Mouse (Mus musculus) lung, postnatal 36 days (tissue): ENCODE results near the gene Clcn2.
A peak's percentile ranks its signal among the peaks of the same experiment; 100 is the strongest.
"Not testable (repeated sequence)": the region's sequence is repeated elsewhere in the genome, so short reads cannot be mapped to it uniquely, and the experiment has no call there.

ENCODE experiments used
- DNase-seq: peaks from one replicate; pipeline ENCODE4 v3.0.0; 2022; ENCODE audit warnings: mixed read lengths

Clcn2 gene

DNA sequence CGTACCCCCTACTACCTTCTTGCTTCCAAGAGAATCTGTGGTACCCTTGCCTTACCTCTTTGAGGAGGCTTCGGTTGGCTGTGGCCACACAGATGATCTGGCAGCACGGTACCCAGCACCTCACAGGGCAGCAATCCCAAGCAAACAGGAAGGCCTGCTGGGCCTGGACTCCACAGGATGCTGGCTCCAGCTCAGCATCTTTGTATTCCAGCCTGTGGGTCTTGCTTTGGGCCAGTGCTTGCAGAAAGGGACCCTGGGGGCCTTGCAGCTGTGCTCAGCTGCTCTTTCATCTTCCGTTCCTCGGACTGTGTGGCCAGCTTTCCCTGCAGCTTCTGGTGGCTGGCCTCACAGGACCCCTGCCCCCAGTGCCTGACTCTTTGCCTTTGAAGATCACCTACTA lies 17.5 kb downstream of the Clcn2 start:
- no peak for DNase-seq

DNA sequence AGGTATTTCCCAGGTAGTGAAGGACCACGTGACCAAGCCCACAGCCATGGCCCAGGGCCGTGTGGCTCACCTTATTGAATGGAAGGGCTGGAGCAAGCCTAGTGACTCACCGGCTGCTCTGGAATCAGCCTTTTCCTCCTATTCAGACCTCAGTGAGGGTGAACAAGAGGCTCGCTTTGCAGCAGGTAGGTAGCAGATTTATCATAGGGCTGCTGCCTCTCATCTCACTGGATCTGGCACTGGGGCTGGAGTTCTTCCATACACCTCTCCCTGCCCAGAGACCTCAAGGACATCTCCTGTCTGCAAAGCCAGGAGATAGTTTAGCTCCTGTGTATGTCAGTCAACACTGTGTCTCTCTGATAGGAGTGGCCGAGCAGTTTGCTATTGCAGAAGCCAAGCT lies 18.3 kb downstream of the Clcn2 start:
- DNase-seq, result no peak

- peak; percentile 74 for DNase-seq
These were observed 21.8 kb downstream of the Clcn2 start for GRCm38 (mm10) chr16:20695622-20696323.

- DNase-seq, result peak; percentile 64
These were observed 22.8 kb downstream of the Clcn2 start for GRCm38 (mm10) chr16:20694781-20695180.

DNA sequence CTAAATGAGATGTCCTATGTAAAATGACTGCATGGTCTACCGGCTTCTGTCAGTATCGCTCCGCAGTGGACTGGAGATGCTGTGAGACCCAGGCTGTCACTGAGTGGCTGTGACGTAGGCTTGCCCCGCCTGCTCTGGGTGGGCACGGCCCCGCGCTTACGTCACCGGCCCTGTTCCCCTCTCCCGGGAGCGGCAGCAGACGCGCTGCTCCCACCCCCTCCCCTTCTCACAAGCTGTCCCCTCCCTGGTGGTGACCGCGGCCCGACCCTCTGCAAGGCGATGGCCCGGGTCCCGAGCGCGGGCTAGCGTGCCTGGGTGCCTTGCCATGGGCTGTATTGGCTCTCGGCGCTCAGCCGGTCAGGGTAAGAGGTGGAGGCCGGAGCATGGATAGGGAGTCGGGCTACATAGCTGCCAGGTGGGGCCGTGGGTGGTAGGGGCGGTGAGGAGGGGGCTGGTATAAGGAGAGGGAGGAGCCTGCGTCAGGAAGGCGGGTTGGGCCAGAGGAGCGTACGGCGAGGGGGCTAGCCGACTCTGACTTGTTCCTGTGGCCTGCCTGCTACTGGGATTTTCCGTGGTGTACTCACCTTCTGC lies 24.3 kb downstream of the Clcn2 start, which contains the start of gene Fam131a:
Gene Fam131a (plus strand): TSS at position 131 of the 591 bp plus-strand sequence.
- peak; percentile 95 for DNase-seq

- no peak for DNase-seq
These were observed 25.1 kb downstream of the Clcn2 start for GRCm38 (mm10) chr16:20692241-20692965.

- DNase-seq, result no peak
These were observed 25.9 kb downstream of the Clcn2 start for GRCm38 (mm10) chr16:20691617-20692016.

DNA sequence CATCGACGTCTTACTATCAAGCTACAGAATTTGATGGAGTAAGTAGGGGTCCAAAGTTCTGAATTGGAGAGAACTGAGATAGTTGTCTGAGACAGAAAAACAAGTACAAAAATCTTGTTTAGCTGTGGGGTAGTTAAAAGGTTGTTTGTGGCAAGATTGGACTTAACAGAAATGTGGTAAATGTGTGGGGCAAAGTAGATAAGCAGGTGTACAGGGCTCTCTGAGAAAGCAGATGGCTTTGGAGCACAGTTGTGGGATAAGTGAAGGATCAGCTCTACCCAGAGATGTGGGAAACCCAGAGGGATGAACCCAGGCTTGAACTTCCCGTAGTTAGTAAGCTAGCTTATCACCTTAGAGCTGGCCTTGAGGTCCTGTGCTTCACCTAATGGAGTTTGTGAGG lies 26.8 kb downstream of the Clcn2 start:
- DNase-seq, result no peak

DNA sequence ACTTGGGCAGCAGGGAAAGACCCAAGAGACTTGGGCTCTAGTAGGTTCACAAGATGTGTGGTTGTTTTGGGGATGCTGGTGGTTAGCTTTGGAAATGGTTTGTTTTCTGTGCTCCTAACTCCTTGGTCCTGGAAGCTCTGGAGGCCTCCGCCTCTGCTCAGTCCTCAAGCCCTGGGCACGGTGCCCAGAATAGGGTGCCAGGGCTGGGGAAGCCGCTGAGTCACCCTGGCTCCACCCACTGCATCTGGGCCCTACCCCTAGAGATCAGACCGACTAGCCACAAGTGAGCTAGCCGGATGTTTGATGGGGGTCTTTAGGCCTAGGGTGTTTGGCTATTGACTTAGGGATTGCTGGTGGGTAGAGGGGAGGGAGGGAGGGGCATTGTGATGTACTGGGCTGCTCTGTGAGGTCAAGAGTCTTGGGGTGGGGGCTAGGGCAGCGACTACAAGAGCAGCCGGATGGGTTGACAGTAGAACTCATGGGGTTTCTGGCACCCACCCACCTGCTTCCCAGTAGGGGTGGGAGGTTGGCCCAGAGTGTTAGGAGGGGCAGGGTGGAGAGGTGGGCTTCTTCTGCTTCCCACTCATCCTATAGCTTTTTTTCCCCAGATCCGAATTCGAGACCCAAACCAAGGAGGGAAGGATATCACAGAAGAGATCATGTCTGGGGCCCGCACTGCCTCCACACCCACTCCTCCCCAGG lies 39.4 kb downstream of the Clcn2 start:
- peak; percentile 95 for DNase-seq

DNA sequence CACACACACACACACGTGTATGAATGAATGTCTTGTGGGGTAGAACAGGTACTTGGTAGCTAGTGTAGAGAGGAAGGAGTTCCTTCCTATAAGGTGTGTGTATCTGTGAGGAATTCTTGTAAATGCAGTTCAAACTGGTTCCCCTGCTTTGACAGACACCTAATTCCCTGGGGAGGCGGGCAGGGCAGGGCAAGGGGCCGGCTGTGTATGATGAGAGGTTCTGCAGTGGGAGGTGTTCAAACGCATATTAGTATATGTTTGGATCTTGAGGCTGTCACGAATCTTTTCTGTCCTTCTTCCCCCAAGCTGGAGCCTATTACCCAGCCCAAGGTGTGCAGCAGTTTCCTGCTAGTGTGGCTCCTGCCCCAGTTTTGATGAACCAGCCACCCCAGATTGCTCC lies 40.2 kb downstream of the Clcn2 start:
- no peak for DNase-seq

DNA sequence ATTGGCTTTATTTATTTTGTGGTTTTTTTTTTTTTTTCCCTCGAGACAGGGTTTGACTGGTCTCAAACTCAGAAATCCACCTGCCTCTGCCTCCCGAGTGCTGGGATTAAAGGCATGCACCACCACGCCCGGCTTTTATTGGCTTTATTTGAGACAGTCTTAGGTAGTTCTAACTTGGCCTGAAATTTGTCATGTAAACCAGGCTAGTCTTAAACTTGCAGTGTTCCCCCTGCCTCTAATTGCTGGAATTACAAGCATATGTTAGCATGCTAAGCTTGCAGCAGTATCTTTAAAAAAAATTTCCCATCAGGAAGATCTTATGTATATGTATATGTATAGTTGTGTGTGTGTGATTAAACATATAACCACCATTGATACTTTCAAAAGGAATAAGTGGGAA lies 40.8 kb downstream of the Clcn2 start:
- no peak for DNase-seq

GRCm38 (mm10) chr16:20675213-20675612 lies 42.3 kb downstream of the Clcn2 start:
- no peak for DNase-seq

GRCm38 (mm10) chr16:20673706-20674303 lies 43.7 kb downstream of the Clcn2 start:
- DNase-seq, result no peak

GRCm38 (mm10) chr16:20672965-20673705 lies 44.4 kb downstream of the Clcn2 start:
- peak; percentile 71 for DNase-seq

DNA sequence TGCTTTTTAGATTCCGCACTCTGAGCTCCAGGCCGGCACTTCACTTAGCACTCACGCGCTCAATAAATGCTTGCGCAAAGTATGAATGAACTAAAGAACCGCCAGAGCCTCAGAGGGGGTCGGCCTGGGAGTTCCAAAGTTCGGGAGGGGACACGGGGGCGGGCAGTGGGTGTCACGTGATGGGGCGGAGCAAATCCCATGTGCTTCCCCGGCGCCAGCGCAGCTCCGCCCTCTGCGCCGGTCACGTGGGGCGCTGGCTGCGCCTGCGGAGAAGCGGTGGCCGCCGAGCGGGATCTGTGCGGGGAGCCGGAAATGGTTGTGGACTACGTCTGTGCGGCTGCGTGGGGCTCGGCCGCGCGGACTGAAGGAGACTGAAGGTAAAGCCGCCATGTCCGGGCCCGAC lies 45.0 kb downstream of the Clcn2 start:
- DNase-seq, result peak; percentile 98

DNA sequence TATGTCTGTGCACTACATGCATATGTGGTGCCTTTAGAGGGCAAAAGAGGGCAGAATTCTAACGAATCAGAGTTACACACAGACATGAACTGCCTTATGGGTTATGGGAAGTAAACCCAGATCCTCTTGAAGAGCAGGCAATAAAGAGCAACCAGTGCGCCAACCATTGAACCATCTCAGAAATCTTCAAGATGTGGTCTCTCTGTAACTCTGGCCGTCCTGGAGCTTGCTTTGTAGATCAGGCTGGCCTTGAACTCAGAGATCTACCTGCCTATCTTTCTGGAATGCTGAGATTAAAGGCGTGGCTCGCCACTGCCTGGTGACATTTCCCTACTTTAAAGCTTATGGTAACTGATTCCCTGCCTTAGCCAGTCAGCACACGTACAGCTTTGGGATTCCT lies 45.7 kb downstream of the Clcn2 start:
- DNase-seq, result no peak

DNA sequence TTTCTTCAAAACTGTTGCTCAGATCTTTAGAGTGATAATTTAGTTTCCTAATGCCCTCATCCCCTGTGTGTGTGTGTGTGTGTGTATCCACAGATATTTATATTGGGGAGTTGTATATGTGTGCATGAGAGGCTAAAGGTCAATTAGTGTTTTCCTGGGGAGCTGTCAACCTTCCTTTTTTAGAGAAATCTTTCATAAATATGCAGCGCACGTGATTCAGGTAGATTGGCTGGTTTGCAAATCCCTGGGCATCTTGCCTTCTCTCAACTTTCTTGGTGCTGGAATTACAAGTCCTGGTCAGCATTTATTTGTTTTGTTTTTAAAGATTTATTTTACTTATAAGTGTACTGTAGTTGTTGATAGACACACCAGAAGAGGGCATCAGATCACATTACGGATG lies 47.3 kb downstream of the Clcn2 start:
- DNase-seq, result no peak

DNA sequence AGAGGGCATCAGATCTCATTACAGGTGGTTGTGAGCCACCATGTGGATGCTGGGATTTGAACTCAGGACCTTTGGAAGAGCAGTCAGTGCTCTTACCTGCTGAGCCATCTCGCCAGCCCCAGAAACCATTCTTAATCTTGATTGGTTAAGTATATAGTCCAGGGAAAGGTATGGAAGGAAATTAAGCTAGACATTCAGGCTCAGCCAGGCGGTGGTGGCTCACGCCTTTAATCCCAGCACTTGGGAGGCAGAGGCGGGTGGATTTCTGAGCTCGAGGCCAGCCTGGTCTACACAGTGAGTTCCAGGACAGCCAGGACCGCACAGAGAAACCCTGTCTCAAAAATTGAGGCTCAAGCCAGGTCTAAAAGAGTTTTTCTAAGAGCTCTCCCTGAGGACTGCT lies 49.5 kb downstream of the Clcn2 start, which contains the start of gene Eif4g1:
Gene Eif4g1 (plus strand): TSS at position 301 of the 400 bp plus-strand sequence.
- not testable (repeated sequence) for DNase-seq

GRCm38 (mm10) chr16:20657661-20658060 lies 59.9 kb downstream of the Clcn2 start:
- no peak for DNase-seq

- DNase-seq, result no peak
These were observed 64.2 kb downstream of the Clcn2 start for GRCm38 (mm10) chr16:20653315-20653714.
